Mouse (Mus musculus) lung, embryonic 16.5 days (tissue): ENCODE measurements around the gene Dpp4. TPM values are rescaled to one million over a fixed set of nuclear protein-coding genes. Genes with fewer than 3 reads are reported as not detected.
A peak's percentile ranks its signal among the peaks of the same experiment; 100 is the strongest.

Source experiments
- ATAC-seq: fragments of 200-750 bp; cut with Nextera tagmentation; 2 replicates; pipeline ENCODE4 v1.8.0; 2017; ENCODE audit warnings: low read depth, mild to moderate bottlenecking, moderate library complexity
- H3K27ac ChIP-seq: fragments of 300-500 bp; sonication (generic); 2 replicates; pipeline ENCODE4 v1.5.1; 2014; ENCODE audit warnings: mild to moderate bottlenecking, control low read depth, low read length
- H3K27me3 ChIP-seq: fragments of 300-500 bp; sonication (generic); 2 replicates; pipeline ENCODE4 v1.6.1; 2014; ENCODE audit warnings: low read depth, low read length, mixed read lengths; ENCODE audit not compliant: control insufficient read depth, insufficient read depth
- H3K36me3 ChIP-seq: fragments of 300-500 bp; sonication (generic); 2 replicates; pipeline ENCODE4 v1.6.1; 2014; ENCODE audit warnings: low read length; ENCODE audit not compliant: control insufficient read depth, insufficient read depth
- H3K4me1 ChIP-seq: fragments of 300-500 bp; sonication (generic); replicated peaks from 2 replicates; pipeline ENCODE4 v1.6.1; 2014; ENCODE audit warnings: low read length, mixed read lengths; ENCODE audit not compliant: control insufficient read depth, insufficient read depth
- H3K4me2 ChIP-seq: fragments of 300-500 bp; sonication (generic); 2 replicates; pipeline ENCODE4 v1.6.1; 2014; ENCODE audit warnings: low read depth, low read length, control low read depth
- H3K4me3 ChIP-seq: fragments of 300-500 bp; sonication (generic); 2 replicates; pipeline ENCODE4 v1.5.1; 2014; ENCODE audit warnings: mild to moderate bottlenecking, low read length, control low read depth
- H3K9ac ChIP-seq: fragments of 300-500 bp; sonication (generic); 2 replicates; pipeline ENCODE4 v1.6.1; 2014; ENCODE audit warnings: low read length, control low read depth
- H3K9me3 ChIP-seq: fragments of 300-500 bp; sonication (generic); 2 replicates; pipeline ENCODE4 v1.6.1; 2016; ENCODE audit warnings: low read length; ENCODE audit not compliant: control insufficient read depth
- WGBS: fragments of 180-500 bp; shearing (Covaris S2); extraction: QIAGEN DNeasy Blood & Tissue Kit; methylation state at CpG from one replicate; pipeline ENCODE4 v1.1.7; 2014; 5-methylcytosine and 5-hydroxymethylcytosine counted together
- polyA plus RNA-seq: library from polyadenylated mRNA; unstranded; fragments of >200 nt; fragmentation: Nextera tagmentation; extraction: Ambion mirVana; gene quantifications from 2 replicates; pipeline ENCODE4 v1.2.1, GENCODE M21; 2015

Dpp4 gene
- 32.4 and 38.1 TPM in 2 replicates for polyA plus RNA-seq

- ATAC-seq, result no peak
- no peaks in the 10 kb centered on the region for H3K36me3 ChIP-seq
- peak within 1 kb of the TSS; percentile 72 for H3K4me2 ChIP-seq
- peak within 1 kb of the TSS; percentile 84 for H3K27ac ChIP-seq
- H3K4me1 ChIP-seq, result peaks cover 7% of the 10 kb centered on the region
- no peaks in the 10 kb centered on the region for H3K9me3 ChIP-seq
- WGBS, result 49% methylated on average over 13 of the region's 13 CpGs
- H3K4me3 ChIP-seq, result peak within 1 kb of the TSS; percentile 55
- peak within 1 kb of the TSS; percentile 67 for H3K9ac ChIP-seq
- H3K27me3 ChIP-seq, result no peaks in the 10 kb centered on the region
Observed at GRCm38 (mm10) chr2:62412081-62412821, at the start of gene Dpp4. Dpp4 (minus strand) TSS chr2:62412231.

- no peaks in the 10 kb centered on the region for H3K9me3 ChIP-seq
- ATAC-seq, result no peak
- no peak overlapping the region for H3K27ac ChIP-seq
- no peaks in the 10 kb centered on the region for H3K36me3 ChIP-seq
- H3K9ac ChIP-seq, result no peak overlapping the region
- WGBS, result 85% methylated on average over 12 of the region's 12 CpGs
- no peaks in the 10 kb centered on the region for H3K27me3 ChIP-seq
- no peaks in the 10 kb centered on the region for H3K4me1 ChIP-seq
- no peak overlapping the region for H3K4me2 ChIP-seq
- no peak overlapping the region for H3K4me3 ChIP-seq
Observed at GRCm38 (mm10) chr2:62460815-62461450, 48.9 kb upstream of the Dpp4 start.

GRCm38 (mm10) chr2:62460231-62460710, 48.2 kb upstream of the Dpp4 start:
- no peak for ATAC-seq
- 67% methylated on average over 7 of the region's 7 CpGs for WGBS
- H3K4me3 ChIP-seq, result no peak overlapping the region
- no peaks in the 10 kb centered on the region for H3K27me3 ChIP-seq
- H3K4me2 ChIP-seq, result no peak overlapping the region
- H3K27ac ChIP-seq, result no peak overlapping the region
- no peak overlapping the region for H3K9ac ChIP-seq
- H3K4me1 ChIP-seq, result no peaks in the 10 kb centered on the region
- no peaks in the 10 kb centered on the region for H3K36me3 ChIP-seq
- no peaks in the 10 kb centered on the region for H3K9me3 ChIP-seq

- Histone ChIP-seq H3K4me2 (no peak overlapping the region), H3K4me1 (no peaks in the 10 kb centered on the region), H3K27me3 (no peaks in the 10 kb centered on the region), H3K4me3 (no peak overlapping the region), H3K9ac (no peak overlapping the region), H3K36me3 (no peaks in the 10 kb centered on the region), H3K9me3 (no peaks in the 10 kb centered on the region), H3K27ac (no peak overlapping the region)
- no peak for ATAC-seq
- 52% methylated on average over 18 of the region's 18 CpGs for WGBS
Observed at GRCm38 (mm10) chr2:62459241-62460174, 47.5 kb upstream of the Dpp4 start.

- no peak overlapping the region for H3K4me2 ChIP-seq
- no peak overlapping the region for H3K4me3 ChIP-seq
- H3K27me3 ChIP-seq, result no peaks in the 10 kb centered on the region
- no peaks in the 10 kb centered on the region for H3K9me3 ChIP-seq
- no peaks in the 10 kb centered on the region for H3K4me1 ChIP-seq
- ATAC-seq, result no peak
- 34% methylated on average over 9 of the region's 9 CpGs for WGBS
- H3K36me3 ChIP-seq, result no peaks in the 10 kb centered on the region
- no peak overlapping the region for H3K27ac ChIP-seq
- H3K9ac ChIP-seq, result no peak overlapping the region
Observed at GRCm38 (mm10) chr2:62458070-62458469, 46.0 kb upstream of the Dpp4 start.

- Histone ChIP-seq H3K4me2 (no peak overlapping the region), H3K27ac (no peak overlapping the region), H3K27me3 (no peaks in the 10 kb centered on the region), H3K4me1 (no peaks in the 10 kb centered on the region), H3K36me3 (no peaks in the 10 kb centered on the region), H3K4me3 (no peak overlapping the region), H3K9ac (no peak overlapping the region), H3K9me3 (no peaks in the 10 kb centered on the region)
- no peak for ATAC-seq
- 81% methylated on average over 11 of the region's 11 CpGs for WGBS
Observed at GRCm38 (mm10) chr2:62454991-62455390, 43.0 kb upstream of the Dpp4 start.

- Histone ChIP-seq H3K27ac (no peak overlapping the region), H3K36me3 (no peaks in the 10 kb centered on the region), H3K9ac (no peak overlapping the region), H3K4me1 (no peaks in the 10 kb centered on the region), H3K9me3 (no peaks in the 10 kb centered on the region), H3K4me3 (no peak overlapping the region), H3K4me2 (no peak overlapping the region), H3K27me3 (no peaks in the 10 kb centered on the region)
- ATAC-seq, result no peak
- 82% methylated on average over 6 of the region's 6 CpGs for WGBS
Observed at GRCm38 (mm10) chr2:62454033-62454432, 42.0 kb upstream of the Dpp4 start.

GRCm38 (mm10) chr2:62450364-62450763, 38.3 kb upstream of the Dpp4 start:
- H3K36me3 ChIP-seq, result no peaks in the 10 kb centered on the region
- WGBS, result 79% methylated on average over 6 of the region's 6 CpGs
- no peaks in the 10 kb centered on the region for H3K4me1 ChIP-seq
- no peak overlapping the region for H3K27ac ChIP-seq
- H3K4me3 ChIP-seq, result no peak overlapping the region
- H3K27me3 ChIP-seq, result no peaks in the 10 kb centered on the region
- H3K4me2 ChIP-seq, result no peak overlapping the region
- H3K9ac ChIP-seq, result no peak overlapping the region
- H3K9me3 ChIP-seq, result no peaks in the 10 kb centered on the region
- ATAC-seq, result no peak
